Mouse (Mus musculus) cortical plate, adult 2 months (tissue): Measurements from ENCODE around the gene Ewsr1. TPM values are rescaled to one million over a fixed set of nuclear protein-coding genes. Genes with fewer than 3 reads are reported as not detected.

Experiments
- H3K27ac ChIP-seq: fragments of 200-500 bp; 2 replicates; pipeline ENCODE4 v1.5.1; 2012; ENCODE audit warnings: low read length, control low read depth, inconsistent platforms; ENCODE audit not compliant: insufficient read depth
- H3K4me1 ChIP-seq: fragments of 200-500 bp; 2 replicates; pipeline ENCODE4 v1.6.1; 2011; ENCODE audit warnings: low read length; ENCODE audit not compliant: control insufficient read depth, insufficient read depth
- H3K4me3 ChIP-seq: fragments of 200-500 bp; 2 replicates; pipeline ENCODE4 v1.5.1; 2011; ENCODE audit warnings: mild to moderate bottlenecking, low read length, control low read depth; ENCODE audit not compliant: insufficient read depth
- CTCF ChIP-seq: fragments of 200-500 bp; IDR thresholded peaks from 2 replicates; pipeline ENCODE4 v1.5.1; 2011; ENCODE audit warnings: mild to moderate bottlenecking, control low read depth, low read length; ENCODE audit not compliant: insufficient read depth; ENCODE audit errors: extremely low read depth
- POLR2A ChIP-seq: fragments of 200-500 bp; IDR thresholded peaks from 2 replicates; pipeline ENCODE4 v1.6.1; 2011; ENCODE audit warnings: mild to moderate bottlenecking, low read length, control low read depth; ENCODE audit not compliant: insufficient read depth; ENCODE audit errors: extremely low read depth
- polyA plus RNA-seq: library from polyadenylated mRNA; depleted of rRNA; stranded (reverse); fragments of >200 nt; gene quantifications from 2 replicates; pipeline ENCODE4 v1.2.3, GENCODE M21; 2012

Gene Ewsr1
- polyA plus RNA-seq, 1 experiment, result 345 TPM

DNA sequence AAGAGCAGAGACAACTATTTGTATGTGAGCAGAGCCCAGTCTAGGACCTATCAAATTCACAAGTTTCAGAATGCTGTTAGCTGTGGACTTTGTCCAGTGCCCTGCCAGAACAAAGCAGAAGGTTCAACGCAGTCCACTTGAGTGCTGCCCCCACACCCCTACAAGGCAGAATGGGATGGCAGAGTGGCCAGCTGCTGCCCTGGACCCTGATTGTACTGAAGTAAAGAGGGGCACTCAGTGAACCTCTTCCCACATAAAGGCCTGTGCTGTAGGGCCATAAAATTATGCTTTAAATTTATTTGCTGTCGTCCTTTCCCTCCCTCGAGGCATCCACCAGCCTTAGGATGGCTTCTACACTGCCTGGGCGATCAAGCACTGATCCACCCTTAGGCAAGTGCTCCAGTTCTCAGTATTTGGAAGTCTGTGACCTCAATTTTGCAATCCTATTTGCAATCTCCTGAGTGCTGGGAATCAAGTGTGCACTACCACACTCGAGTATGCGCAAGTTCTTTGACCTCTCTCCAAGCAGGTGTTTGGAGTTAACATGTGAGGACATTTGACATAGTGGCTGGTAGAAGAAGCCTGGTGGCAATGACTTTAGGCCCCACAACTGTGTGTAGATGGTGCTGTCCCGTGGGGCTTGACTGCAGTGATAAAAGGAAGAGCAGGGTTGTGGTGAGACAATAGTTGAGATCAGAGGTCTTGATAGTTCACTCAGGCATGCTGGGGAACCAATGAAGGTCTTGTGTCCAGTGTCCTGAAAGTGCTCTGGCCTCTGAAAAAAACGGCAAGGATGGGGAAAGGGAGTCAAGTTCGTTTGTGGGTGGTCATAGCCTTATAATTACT is 30.7 kb downstream of the Ewsr1 start:
- Histone ChIP-seq H3K27ac (no peak overlapping the region), H3K4me3 (no peak overlapping the region), H3K4me1 (no peaks in the 10 kb centered on the region)
- TF ChIP-seq CTCF (no peak), POLR2A (no peak)

DNA sequence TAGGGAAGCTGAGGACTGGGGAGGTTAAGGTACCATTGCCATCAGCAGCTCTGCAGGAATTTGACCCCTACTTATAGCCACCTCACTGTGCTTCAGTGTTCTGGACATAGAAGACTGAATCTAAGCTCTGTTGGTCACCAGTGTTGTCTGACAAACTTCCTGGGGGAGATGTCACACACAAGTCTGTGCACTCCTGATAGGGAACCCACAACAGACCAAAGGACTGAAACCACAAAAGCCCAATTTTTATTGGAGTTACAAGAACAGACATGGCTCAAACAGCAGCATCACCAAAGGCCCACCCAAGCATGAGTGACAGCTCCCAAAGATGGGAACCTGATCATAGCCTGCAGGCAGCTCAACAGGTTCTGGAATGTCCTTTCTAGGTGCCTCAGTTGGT is 32.0 kb downstream of the Ewsr1 start:
- Histone ChIP-seq H3K4me1 (no peaks in the 10 kb centered on the region; the same call in 1 of the 2 replicates), H3K4me3 (no peak overlapping the region), H3K27ac (no peak overlapping the region)
- TF ChIP-seq POLR2A, result no peak
- no peak for TF ChIP-seq CTCF

DNA sequence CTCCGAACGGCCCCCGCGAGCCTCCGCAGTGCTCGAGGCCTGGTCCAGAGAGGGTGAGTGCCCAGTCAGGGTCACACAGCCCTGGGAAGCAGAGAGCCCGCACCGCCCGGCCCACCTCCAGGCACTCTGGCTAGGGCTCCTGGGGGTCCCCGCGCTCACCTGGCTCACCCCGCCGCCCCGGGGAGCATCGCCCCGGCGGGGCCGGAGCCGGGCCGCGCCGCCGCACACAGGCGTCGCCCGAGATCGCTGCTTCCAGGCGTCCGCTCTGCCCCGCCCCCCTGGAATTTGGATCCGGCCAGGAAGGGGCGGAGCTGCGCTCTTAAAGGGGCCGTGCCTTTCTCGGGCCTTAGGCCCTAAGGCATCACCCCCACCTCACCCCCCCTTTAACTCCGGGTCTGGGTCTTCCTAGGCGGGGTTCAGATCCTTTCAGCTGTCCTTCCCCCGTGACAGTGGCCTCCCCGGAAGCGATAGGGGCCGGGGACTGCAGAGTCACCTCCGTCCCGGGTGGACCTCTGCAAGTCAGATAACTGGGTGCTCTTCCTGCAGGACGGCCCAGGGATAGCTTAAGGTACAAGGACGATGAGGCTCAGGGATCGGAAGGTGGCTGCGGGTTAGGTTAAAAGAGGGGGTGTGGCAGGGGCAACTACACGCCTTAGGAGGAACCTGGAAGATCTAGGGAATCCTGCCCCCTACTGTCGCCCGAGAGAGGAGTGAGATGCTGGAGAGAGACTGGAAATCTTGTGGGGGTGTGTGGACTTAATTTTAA is 33.8 kb downstream of the Ewsr1 start, which contains the start of gene Gas2l1:
Gas2l1 (minus strand) TSS at position 272 of the 766 bp plus-strand sequence.
- H3K4me1 ChIP-seq, result no peaks in the 10 kb centered on the region; the same call in 1 of the 2 replicates
- TF ChIP-seq POLR2A, result 0 out of 2 replicates have a peak, but pooled peaks have one; percentile 17
- TF ChIP-seq CTCF, result peak; percentile 69
- peak within 1 kb of the TSS; percentile 62 for H3K27ac ChIP-seq
- peak within 1 kb of the TSS; percentile 45 for H3K4me3 ChIP-seq

- Histone ChIP-seq H3K27ac (peak overlapping the region; percentile 62), H3K4me3 (peak overlapping the region; percentile 45), H3K4me1 (no peaks in the 10 kb centered on the region; the same call in 1 of the 2 replicates)
- no peak for TF ChIP-seq POLR2A
- TF ChIP-seq CTCF, result no peak
Measured at GRCm38 (mm10) chr11:5064282-5065055, 34.6 kb downstream of the Ewsr1 start.

- H3K27ac ChIP-seq, result peak overlapping the region; percentile 10; the same call in 1 of the 2 replicates
- peak overlapping the region; percentile 45 for H3K4me3 ChIP-seq
- TF ChIP-seq CTCF (no peak), POLR2A (no peak)
- no peaks in the 10 kb centered on the region; the same call in 1 of the 2 replicates for H3K4me1 ChIP-seq
Measured at GRCm38 (mm10) chr11:5063561-5064281, 35.3 kb downstream of the Ewsr1 start.

GRCm38 (mm10) chr11:5062860-5063505 is 36.1 kb downstream of the Ewsr1 start:
- TF ChIP-seq POLR2A (no peak), CTCF (no peak)
- 0 out of 2 replicates have a peak overlapping the region, but pooled peaks have one; percentile 4 for H3K27ac ChIP-seq
- H3K4me3 ChIP-seq, result peak overlapping the region; percentile 45
- H3K4me1 ChIP-seq, result no peaks in the 10 kb centered on the region; the same call in 1 of the 2 replicates

- TF ChIP-seq POLR2A (0 out of 2 replicates have a peak, but pooled peaks have one; percentile 7), CTCF (no peak)
- 0 out of 2 replicates have a peak overlapping the region, but pooled peaks have one; percentile 4 for H3K27ac ChIP-seq
- no peaks in the 10 kb centered on the region; the same call in 1 of the 2 replicates for H3K4me1 ChIP-seq
- peak overlapping the region; percentile 45; the same call in 1 of the 2 replicates for H3K4me3 ChIP-seq
Measured at GRCm38 (mm10) chr11:5062326-5062725, 36.7 kb downstream of the Ewsr1 start.
